Mouse (Mus musculus) kidney, postnatal 10 days (tissue): ENCODE data around the gene Nfyc.

Source experiments
- DNase-seq: peaks from one replicate; pipeline ENCODE4 v3.0.0; 2021; ENCODE audit warnings: mixed read lengths

Nfyc gene

GRCm38 (mm10) chr4:120831472-120831871, at the start of gene Nfyc:
Gene Nfyc, minus strand, starts transcription at chr4:120831572.
- no peak for DNase-seq

GRCm38 (mm10) chr4:120880731-120881432, 49.5 kb upstream of the Nfyc start:
- DNase-seq: no peak

- no peak for DNase-seq
These were observed 48.0 kb upstream of the Nfyc start for GRCm38 (mm10) chr4:120879386-120879785.

- no peak for DNase-seq
These were observed 47.4 kb upstream of the Nfyc start for GRCm38 (mm10) chr4:120878728-120879127.

- no peak for DNase-seq
These were observed 44.6 kb upstream of the Nfyc start for GRCm38 (mm10) chr4:120875961-120876360.

GRCm38 (mm10) chr4:120870262-120870748, 38.9 kb upstream of the Nfyc start:
- DNase-seq: no peak

- DNase-seq: no peak
These were observed 37.6 kb upstream of the Nfyc start for GRCm38 (mm10) chr4:120868988-120869387.

GRCm38 (mm10) chr4:120868246-120868645, 36.9 kb upstream of the Nfyc start:
- no peak for DNase-seq

- DNase-seq: peak; percentile 79
These were observed 34.8 kb upstream of the Nfyc start for GRCm38 (mm10) chr4:120866211-120866610.

GRCm38 (mm10) chr4:120859865-120860264, 28.5 kb upstream of the Nfyc start:
- DNase-seq: no peak

- no peak for DNase-seq
These were observed 25.0 kb upstream of the Nfyc start for GRCm38 (mm10) chr4:120856376-120856775.

- DNase-seq: no peak
These were observed 24.1 kb upstream of the Nfyc start for GRCm38 (mm10) chr4:120855360-120856060.

GRCm38 (mm10) chr4:120854588-120855319, 23.4 kb upstream of the Nfyc start, which contains the start of gene Rims3:
Gene Rims3, plus strand, starts transcription at chr4:120854816.
- DNase-seq: peak; percentile 68

- peak; percentile 82 for DNase-seq
These were observed 19.6 kb upstream of the Nfyc start for GRCm38 (mm10) chr4:120850946-120851345.

- DNase-seq: no peak
These were observed 18.1 kb upstream of the Nfyc start for GRCm38 (mm10) chr4:120849451-120849850.

GRCm38 (mm10) chr4:120848909-120849308, 17.5 kb upstream of the Nfyc start:
- no peak for DNase-seq

- DNase-seq: no peak
These were observed 13.7 kb upstream of the Nfyc start for GRCm38 (mm10) chr4:120845098-120845497.

GRCm38 (mm10) chr4:120844423-120845082, 13.2 kb upstream of the Nfyc start:
- no peak for DNase-seq

- DNase-seq: no peak
These were observed 10.0 kb upstream of the Nfyc start for GRCm38 (mm10) chr4:120841342-120841741.

GRCm38 (mm10) chr4:120830767-120831166, 605 bp downstream of the Nfyc start:
- no peak for DNase-seq

GRCm38 (mm10) chr4:120826418-120826817, 5.0 kb downstream of the Nfyc start:
- no peak for DNase-seq

GRCm38 (mm10) chr4:120825577-120826326, 5.6 kb downstream of the Nfyc start:
- DNase-seq: peak; percentile 100
